Mouse (Mus musculus): ENCODE results near the gene 9030025P20Rik. TPM values are rescaled to one million over a fixed set of nuclear protein-coding genes. Genes with fewer than 3 reads are reported as not detected.
"Not testable (repeated sequence)": the region's sequence is repeated elsewhere in the genome, so short reads cannot be mapped to it uniquely, and the experiment has no call there.

The 9030025P20Rik gene
- polyA plus RNA-seq, 1 experiment from 2014 or later: 8.1 TPM

- H3K27me3 ChIP-seq (replicated peaks); H3K4me2 ChIP-seq; H3K9ac ChIP-seq; H3K4me1 ChIP-seq; H3K36me3 ChIP-seq; ATAC-seq (ENCODE audit: extremely low read depth, insufficient number of reproducible peaks, low FRiP score, low TSS enrichment); H3K4me3 ChIP-seq; H3K9me3 ChIP-seq; H3K27ac ChIP-seq (replicated peaks): not testable (repeated sequence)
- no CpG with 5 or more reads among the region's 3 CpGs for WGBS
These were observed 62.2 kb downstream of the 9030025P20Rik start for GRCm38 (mm10) chr17:15040455-15040854.

Other genes starting within 250 kb of the 9030025P20Rik start
- gene Wdr27, start 35.3 kb upstream of the 9030025P20Rik start, polyA plus RNA-seq (2015; fragmentation: Nextera tagmentation; extraction: Ambion mirVana): 3.3 TPM in 2 replicates
- 29.2 and 30.5 TPM in 2 replicates for gene 1600012H06Rik, start 35.3 kb upstream of the 9030025P20Rik start, polyA plus RNA-seq (2015; fragmentation: Nextera tagmentation; extraction: Ambion mirVana)
- gene Phf10, start 17.2 kb upstream of the 9030025P20Rik start, polyA plus RNA-seq (2015; fragmentation: Nextera tagmentation; extraction: Ambion mirVana): 22.9 and 24.4 TPM in 2 replicates
- gene Gm3417, start 322 bp downstream of the 9030025P20Rik start, polyA plus RNA-seq (2015; fragmentation: Nextera tagmentation; extraction: Ambion mirVana): 0.25 TPM in 1 of 2 replicates, not detected in the other
- gene Gm3435, start 31.7 kb downstream of the 9030025P20Rik start, polyA plus RNA-seq (2015; fragmentation: Nextera tagmentation; extraction: Ambion mirVana): 4.4 and 4.9 TPM in 2 replicates
- gene Ermard, start 62.7 kb downstream of the 9030025P20Rik start, polyA plus RNA-seq (2015; fragmentation: Nextera tagmentation; extraction: Ambion mirVana): 51.8 and 66.8 TPM in 2 replicates
- 0.62 TPM in 1 of 2 replicates, not detected in the other for gene Tcte3, start 63.0 kb downstream of the 9030025P20Rik start, polyA plus RNA-seq (2015; fragmentation: Nextera tagmentation; extraction: Ambion mirVana)
- 2.2 and 3.2 TPM in 2 replicates for gene Gm3448, start 63.1 kb downstream of the 9030025P20Rik start, polyA plus RNA-seq (2015; fragmentation: Nextera tagmentation; extraction: Ambion mirVana)